Mouse (Mus musculus): Measurements from ENCODE around the gene Hsf5.
A peak's percentile ranks its signal among the peaks of the same experiment; 100 is the strongest.

Hsf5 gene

GRCm38 (mm10) chr11:87590841-87591525 is 26.0 kb upstream of the Hsf5 start:
- peak; percentile 64 for DNase-seq (ENCODE audit: low spot score)

GRCm38 (mm10) chr11:87591526-87592353 is 25.2 kb upstream of the Hsf5 start, which contains the start of gene Mtmr4:
TSS of gene Mtmr4 (plus strand) at chr11:87592162.
- DNase-seq (ENCODE audit: low spot score) = peak; percentile 100

GRCm38 (mm10) chr11:87592354-87592695 is 24.6 kb upstream of the Hsf5 start:
- DNase-seq (ENCODE audit: low spot score) = no peak

GRCm38 (mm10) chr11:87592713-87593598 is 24.0 kb upstream of the Hsf5 start:
- peak; percentile 60 for DNase-seq (ENCODE audit: low spot score)

- peak; percentile 79 for DNase-seq (ENCODE audit: low spot score)
Observed at GRCm38 (mm10) chr11:87595327-87595841, 21.6 kb upstream of the Hsf5 start.

GRCm38 (mm10) chr11:87595976-87596375 is 21.0 kb upstream of the Hsf5 start:
- no peak for DNase-seq (ENCODE audit: low spot score)

GRCm38 (mm10) chr11:87596492-87596891 is 20.5 kb upstream of the Hsf5 start:
- no peak for DNase-seq (ENCODE audit: low spot score)

- no peak for DNase-seq (ENCODE audit: low spot score)
Observed at GRCm38 (mm10) chr11:87597061-87597460, 19.9 kb upstream of the Hsf5 start.

GRCm38 (mm10) chr11:87599395-87600089 is 17.4 kb upstream of the Hsf5 start:
- peak; percentile 52 for DNase-seq (ENCODE audit: low spot score)

- DNase-seq (ENCODE audit: low spot score) = no peak
Observed at GRCm38 (mm10) chr11:87600322-87600853, 16.6 kb upstream of the Hsf5 start.

- DNase-seq (ENCODE audit: low spot score) = no peak
Observed at GRCm38 (mm10) chr11:87602234-87602633, 14.7 kb upstream of the Hsf5 start.

GRCm38 (mm10) chr11:87603571-87603970 is 13.4 kb upstream of the Hsf5 start:
- no peak for DNase-seq (ENCODE audit: low spot score)

GRCm38 (mm10) chr11:87609264-87609663 is 7.7 kb upstream of the Hsf5 start:
- peak; percentile 80 for DNase-seq (ENCODE audit: low spot score)

- no peak for DNase-seq (ENCODE audit: low spot score)
Observed at GRCm38 (mm10) chr11:87611547-87611946, 5.4 kb upstream of the Hsf5 start.

- peak; percentile 51 for DNase-seq (ENCODE audit: low spot score)
Observed at GRCm38 (mm10) chr11:87613972-87614371, 3.0 kb upstream of the Hsf5 start.

- no peak for DNase-seq (ENCODE audit: low spot score)
Observed at GRCm38 (mm10) chr11:87615551-87615950, 1.4 kb upstream of the Hsf5 start.

- no peak for DNase-seq (ENCODE audit: low spot score)
Observed at GRCm38 (mm10) chr11:87615952-87616351, 1.0 kb upstream of the Hsf5 start.

- no peak for DNase-seq (ENCODE audit: low spot score)
Observed at GRCm38 (mm10) chr11:87617606-87618005, 642 bp downstream of the Hsf5 start.

- no peak for DNase-seq (ENCODE audit: low spot score)
Observed at GRCm38 (mm10) chr11:87623160-87623559, 6.2 kb downstream of the Hsf5 start.

GRCm38 (mm10) chr11:87629859-87630258 is 12.9 kb downstream of the Hsf5 start:
- peak; percentile 13 for DNase-seq (ENCODE audit: low spot score)

- DNase-seq (ENCODE audit: low spot score) = no peak
Observed at GRCm38 (mm10) chr11:87638793-87639192, 21.8 kb downstream of the Hsf5 start.

Measured in adipocyte (in vitro differentiated cells).